Mouse (Mus musculus): Measurements from ENCODE around the gene Qrsl1. TPM values are rescaled to one million over a fixed set of nuclear protein-coding genes. Genes with fewer than 3 reads are reported as not detected.

Gene Qrsl1
- total and polyA plus RNA-seq, 2 experiments from 2014 or later = 14.7 to 18.8 TPM

DNA sequence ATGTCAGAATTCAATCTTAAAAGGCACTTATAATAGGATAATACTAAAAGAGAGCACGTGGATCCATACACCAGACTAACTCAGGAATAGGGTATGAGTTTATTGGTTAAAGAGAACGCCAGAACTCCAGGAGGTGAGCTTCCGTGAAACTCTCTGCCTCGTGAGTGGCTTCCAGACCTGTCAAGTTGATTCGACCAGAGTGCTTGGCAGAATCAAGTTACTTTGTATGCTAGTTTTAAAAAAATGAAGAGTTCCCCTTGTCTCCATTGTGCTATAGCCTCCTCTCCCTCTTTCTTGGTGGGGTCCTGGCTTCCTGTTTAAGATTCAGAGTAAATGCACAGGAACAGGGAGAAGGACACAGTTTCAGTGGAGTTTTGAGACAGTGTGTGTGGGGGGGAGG, 60.1 kb downstream of the Qrsl1 start:
- ATAC-seq (no peak), DNase-seq (no peak)
- H3K4me2 ChIP-seq (ENCODE audit: low read depth) = no peak overlapping the region
- H3K9me3 ChIP-seq (ENCODE audit: low read length) = no peaks in the 10 kb centered on the region
- H3K27me3 ChIP-seq (ENCODE audit: insufficient read depth, low read length) = no peaks in the 10 kb centered on the region
- H3K4me1 ChIP-seq (ENCODE audit: insufficient read depth) = no peaks in the 10 kb centered on the region
- H3K36me3 ChIP-seq (ENCODE audit: insufficient read depth) = no peaks in the 10 kb centered on the region
- H3K4me3 ChIP-seq (ENCODE audit: low read depth, low read length) = no peak overlapping the region
- no peak overlapping the region for H3K9ac ChIP-seq
- no peak for TF ChIP-seq CTCF (IDR thresholded peaks at IDR 0.05; ENCODE audit: low read depth)
- H3K27ac ChIP-seq (ENCODE audit: low read depth, low read length) = no peak overlapping the region
- 78% methylated on average over 5 of the region's 5 CpGs for WGBS

DNA sequence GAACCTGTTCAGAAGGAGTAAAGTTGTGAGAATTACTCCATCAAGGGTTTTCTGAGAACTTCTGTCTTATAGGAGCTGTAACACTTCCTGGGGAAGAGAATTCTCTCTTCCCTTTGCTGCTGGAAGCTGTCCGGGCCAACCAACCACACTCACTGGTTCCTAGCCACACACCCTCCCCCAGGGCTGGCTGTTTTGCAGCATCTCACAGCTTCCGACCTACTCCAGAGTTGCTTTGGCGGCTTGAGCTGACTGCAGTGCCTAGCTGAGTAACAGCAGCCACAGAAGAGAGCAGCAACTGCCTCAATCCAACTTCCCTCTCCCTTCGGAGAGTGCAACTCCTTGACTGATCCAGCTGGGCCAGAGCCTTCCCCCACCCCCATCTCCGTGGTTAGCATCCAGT, 68.7 kb downstream of the Qrsl1 start:
- Histone ChIP-seq H3K27ac (ENCODE audit: low read depth, low read length) (no peak overlapping the region), H3K9ac (no peak overlapping the region), H3K27me3 (ENCODE audit: insufficient read depth, low read length) (no peaks in the 10 kb centered on the region), H3K4me3 (ENCODE audit: low read depth, low read length) (no peak overlapping the region), H3K36me3 (ENCODE audit: insufficient read depth) (no peaks in the 10 kb centered on the region), H3K4me1 (ENCODE audit: insufficient read depth) (no peaks in the 10 kb centered on the region), H3K9me3 (ENCODE audit: low read length) (no peaks in the 10 kb centered on the region), H3K4me2 (ENCODE audit: low read depth) (no peak overlapping the region)
- peak; percentile 4 for DNase-seq
- 37% methylated on average over 5 of the region's 5 CpGs for WGBS
- peak; percentile 34; the same call in 1 of the 2 replicates for ATAC-seq
- no peak for TF ChIP-seq CTCF (IDR thresholded peaks at IDR 0.05; ENCODE audit: low read depth)

DNA sequence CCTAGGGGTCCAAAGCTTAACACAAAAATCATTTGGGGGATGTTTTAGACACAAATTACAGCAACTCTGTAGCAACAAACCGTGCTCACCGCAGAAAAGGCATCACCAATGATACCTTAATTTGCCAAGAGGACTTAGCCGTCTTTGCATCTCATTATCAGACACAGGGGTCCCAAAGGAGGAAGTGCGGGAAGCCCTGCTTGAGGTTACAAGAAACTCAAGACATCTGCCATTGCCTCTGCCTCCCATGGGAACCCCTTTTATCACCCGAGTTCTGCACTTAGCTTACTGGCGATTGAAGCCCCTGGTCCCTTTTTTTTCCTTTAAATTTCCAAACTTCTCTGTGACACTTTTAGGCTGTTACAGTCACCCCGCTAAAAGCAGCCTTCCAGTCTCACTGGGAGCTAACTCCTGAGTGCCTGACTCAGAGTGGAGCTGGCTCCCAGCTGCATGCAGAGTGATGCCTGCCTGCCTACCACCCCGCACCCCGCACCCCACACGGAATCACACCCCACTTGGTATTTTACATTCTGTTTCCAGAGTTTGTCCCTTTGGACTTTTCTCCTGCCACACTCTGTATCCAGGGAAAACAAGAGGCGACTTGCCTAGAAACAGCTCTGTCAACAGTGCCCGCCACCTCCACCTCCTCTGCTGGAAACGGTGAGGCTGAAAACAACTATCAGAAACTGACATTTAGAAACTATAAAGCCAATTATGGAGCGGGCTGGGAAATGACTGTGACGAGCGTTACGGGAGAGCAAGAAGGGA, 71.1 kb downstream of the Qrsl1 start:
- Histone ChIP-seq H3K27me3 (ENCODE audit: insufficient read depth, low read length) (no peaks in the 10 kb centered on the region), H3K27ac (ENCODE audit: low read depth, low read length) (no peak overlapping the region), H3K9me3 (ENCODE audit: low read length) (no peaks in the 10 kb centered on the region), H3K9ac (no peak overlapping the region), H3K4me1 (ENCODE audit: insufficient read depth) (no peaks in the 10 kb centered on the region), H3K4me3 (ENCODE audit: low read depth, low read length) (no peak overlapping the region), H3K4me2 (ENCODE audit: low read depth) (no peak overlapping the region), H3K36me3 (ENCODE audit: insufficient read depth) (no peaks in the 10 kb centered on the region)
- ATAC-seq (no peak), DNase-seq (no peak)
- 39% methylated on average over 17 of the region's 17 CpGs for whole genome bisulfite sequencing
- TF ChIP-seq CTCF (IDR thresholded peaks at IDR 0.05; ENCODE audit: low read depth) = no peak

DNA sequence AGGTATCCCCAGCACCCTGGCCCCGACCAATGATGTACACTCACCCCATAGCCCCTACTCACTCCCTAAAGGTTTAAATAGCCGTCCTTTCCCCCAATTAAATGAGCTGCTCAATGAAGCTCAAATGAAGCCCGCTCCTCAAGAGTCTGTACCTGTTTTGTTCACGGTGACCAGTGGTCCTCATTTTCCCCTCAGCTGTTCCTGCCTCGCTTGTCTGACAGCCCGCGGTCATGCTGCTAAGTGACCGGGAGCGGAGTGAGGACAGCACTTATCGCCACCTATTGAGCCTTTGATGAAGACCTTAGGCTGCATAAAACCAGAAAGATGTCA, 72.9 kb downstream of the Qrsl1 start:
- H3K9me3 ChIP-seq (ENCODE audit: low read length) = no peaks in the 10 kb centered on the region
- DNase-seq (no peak), ATAC-seq (no peak)
- H3K4me2 ChIP-seq (ENCODE audit: low read depth) = no peak overlapping the region
- no peak overlapping the region for H3K4me3 ChIP-seq (ENCODE audit: low read depth, low read length)
- no peak for TF ChIP-seq CTCF (IDR thresholded peaks at IDR 0.05; ENCODE audit: low read depth)
- H3K27ac ChIP-seq (ENCODE audit: low read depth, low read length) = no peak overlapping the region
- WGBS = 86% methylated on average over 10 of the region's 10 CpGs
- H3K36me3 ChIP-seq (ENCODE audit: insufficient read depth) = no peaks in the 10 kb centered on the region
- H3K27me3 ChIP-seq (ENCODE audit: insufficient read depth, low read length) = no peaks in the 10 kb centered on the region
- H3K9ac ChIP-seq = no peak overlapping the region
- no peaks in the 10 kb centered on the region for H3K4me1 ChIP-seq (ENCODE audit: insufficient read depth)

DNA sequence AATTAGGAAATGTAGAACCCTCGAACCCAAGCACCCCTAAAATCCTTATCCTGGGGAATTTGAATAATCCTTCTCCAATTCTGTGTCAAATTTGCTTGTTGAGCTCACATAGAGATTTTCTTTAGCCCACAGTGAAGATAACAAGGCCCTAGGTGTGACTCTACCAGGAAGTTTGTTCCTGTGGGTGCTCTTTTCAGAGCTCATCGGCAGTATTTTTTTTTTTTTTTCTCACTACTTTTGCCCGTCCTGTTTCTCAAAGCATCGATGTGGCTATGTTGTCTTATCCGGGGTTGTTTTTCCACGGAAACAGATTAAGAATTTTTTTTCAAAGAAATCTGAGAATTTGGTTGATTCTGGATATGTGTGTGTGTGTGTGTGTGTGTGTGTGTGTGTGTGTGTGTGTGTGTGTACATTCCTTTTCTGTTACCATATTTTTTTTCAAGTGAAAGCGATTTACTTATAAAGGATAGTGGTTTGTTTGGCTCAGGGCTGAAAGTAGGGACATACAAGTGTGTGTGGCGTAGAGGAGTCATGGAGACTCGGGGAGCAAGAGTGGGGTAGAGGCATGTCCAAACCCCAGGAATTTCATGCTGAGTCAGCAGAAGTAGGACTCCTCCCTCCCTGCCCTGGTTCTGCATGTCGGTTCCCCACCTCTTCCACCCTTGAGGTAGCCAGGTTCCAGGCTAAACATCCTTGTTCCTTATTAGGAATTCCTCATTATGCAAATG, 73.4 kb downstream of the Qrsl1 start:
- no peak for TF ChIP-seq CTCF (IDR thresholded peaks at IDR 0.05; ENCODE audit: low read depth)
- Histone ChIP-seq H3K36me3 (ENCODE audit: insufficient read depth) (no peaks in the 10 kb centered on the region), H3K9me3 (ENCODE audit: low read length) (no peaks in the 10 kb centered on the region), H3K27ac (ENCODE audit: low read depth, low read length) (no peak overlapping the region), H3K9ac (no peak overlapping the region), H3K4me2 (ENCODE audit: low read depth) (no peak overlapping the region), H3K27me3 (ENCODE audit: insufficient read depth, low read length) (no peaks in the 10 kb centered on the region), H3K4me3 (ENCODE audit: low read depth, low read length) (no peak overlapping the region), H3K4me1 (ENCODE audit: insufficient read depth) (no peaks in the 10 kb centered on the region)
- 91% methylated on average over 10 of the region's 10 CpGs for WGBS
- ATAC-seq (no peak), DNase-seq (no peak)

DNA sequence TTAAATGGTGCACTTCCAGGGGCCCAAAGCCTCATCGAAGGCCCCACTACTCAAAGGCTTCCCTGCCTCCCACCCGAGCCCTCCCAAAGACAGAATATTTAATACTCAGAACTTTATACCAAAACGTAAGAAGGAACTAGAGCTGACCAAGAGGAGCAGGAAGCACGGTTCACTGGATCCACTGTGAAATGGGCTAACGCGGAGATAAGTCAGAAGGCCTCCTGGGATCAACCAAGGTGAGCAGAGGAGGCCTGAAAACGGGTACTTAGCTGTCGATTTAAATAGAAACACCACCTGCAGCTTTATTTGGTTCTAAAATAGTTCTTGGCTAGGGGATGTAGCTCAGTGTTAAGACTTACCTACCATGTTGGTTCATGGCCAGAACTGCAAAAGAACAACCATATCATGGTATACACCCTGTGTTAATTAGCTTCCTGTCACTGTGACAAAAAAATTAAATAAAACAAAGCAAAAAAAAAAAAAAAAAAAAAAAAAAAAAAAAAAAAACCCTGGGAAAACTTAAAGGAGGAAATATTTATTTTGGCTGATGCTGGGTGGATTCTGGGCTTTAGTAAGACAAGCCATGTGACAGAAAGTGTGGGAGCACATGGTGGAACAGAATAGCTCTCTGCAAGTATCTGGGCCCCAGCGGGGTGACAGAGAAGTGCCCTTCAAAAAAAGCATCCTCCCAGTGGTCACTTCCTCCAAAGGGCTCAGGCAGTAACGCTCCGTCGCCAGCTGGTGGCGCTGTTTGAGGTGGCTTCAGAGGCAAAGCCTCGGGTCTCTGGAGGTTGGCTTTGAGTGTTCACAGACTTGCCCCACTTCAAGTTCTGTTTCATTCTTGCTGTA, 74.5 kb downstream of the Qrsl1 start:
- H3K9me3 ChIP-seq (ENCODE audit: low read length) = no peaks in the 10 kb centered on the region
- 83% methylated on average over 14 of the region's 14 CpGs for WGBS
- no peak overlapping the region for H3K4me3 ChIP-seq (ENCODE audit: low read depth, low read length)
- H3K27ac ChIP-seq (ENCODE audit: low read depth, low read length) = no peak overlapping the region
- H3K9ac ChIP-seq = no peak overlapping the region
- H3K27me3 ChIP-seq (ENCODE audit: insufficient read depth, low read length) = no peaks in the 10 kb centered on the region
- DNase-seq (no peak), ATAC-seq (no peak)
- H3K36me3 ChIP-seq (ENCODE audit: insufficient read depth) = no peaks in the 10 kb centered on the region
- H3K4me1 ChIP-seq (ENCODE audit: insufficient read depth) = no peaks in the 10 kb centered on the region
- TF ChIP-seq CTCF (IDR thresholded peaks at IDR 0.05; ENCODE audit: low read depth) = no peak
- no peak overlapping the region for H3K4me2 ChIP-seq (ENCODE audit: low read depth)

DNA sequence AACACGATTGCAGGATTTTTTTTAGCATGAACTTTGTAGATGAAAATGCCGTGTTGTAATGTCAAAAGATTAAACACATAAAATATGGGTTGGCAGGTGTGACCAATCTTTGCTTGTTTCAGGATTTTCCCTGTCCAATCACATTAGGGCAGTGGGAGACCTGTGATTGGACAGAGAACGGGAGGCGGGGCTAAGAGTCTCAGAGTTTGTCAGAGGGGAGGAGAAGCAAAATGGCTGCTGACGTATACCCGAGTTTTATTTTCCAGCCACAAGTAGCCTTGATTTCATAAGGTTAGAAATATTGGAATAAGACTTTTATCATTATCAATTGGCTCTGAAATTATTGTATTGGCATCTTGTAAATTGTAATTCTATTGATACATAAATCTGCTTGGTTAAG, 75.8 kb downstream of the Qrsl1 start:
- Histone ChIP-seq H3K4me1 (ENCODE audit: insufficient read depth) (no peaks in the 10 kb centered on the region), H3K27me3 (ENCODE audit: insufficient read depth, low read length) (no peaks in the 10 kb centered on the region), H3K9me3 (ENCODE audit: low read length) (no peaks in the 10 kb centered on the region), H3K9ac (no peak overlapping the region), H3K27ac (ENCODE audit: low read depth, low read length) (no peak overlapping the region), H3K4me3 (ENCODE audit: low read depth, low read length) (no peak overlapping the region), H3K36me3 (ENCODE audit: insufficient read depth) (no peaks in the 10 kb centered on the region), H3K4me2 (ENCODE audit: low read depth) (no peak overlapping the region)
- no peak for TF ChIP-seq CTCF (IDR thresholded peaks at IDR 0.05; ENCODE audit: low read depth)
- 95% methylated on average over 6 of the region's 6 CpGs for WGBS
- DNase-seq (no peak), ATAC-seq (no peak)
